Mouse (Mus musculus): ENCODE results near the gene Ncaph2.

GRCm38 (mm10) chr15:89384617-89385016 is 29.1 kb downstream of the Ncaph2 start, which contains the start of gene Klhdc7b:
- TF ChIP-seq CTCF (IDR thresholded peaks at IDR 0.05; ENCODE audit: extremely low read depth, insufficient read length, insufficient replicate concordance, low read depth, low read length) (no peak), POLR2A (IDR thresholded peaks at IDR 0.05; ENCODE audit: low read depth, low read length) (no peak)
